Mouse (Mus musculus): ENCODE measurements at regions not wholly inside any gene's neighbourhood (a gene's known extent, or its start where the extent isn't known, plus 50 kb on each side); places are given as distances from the start of the nearest gene placed in this dataset.

- Histone ChIP-seq H3K4me1 (replicated peaks; ENCODE audit: control insufficient read depth, insufficient read depth, low read length) (no peaks in the 10 kb centered on the region), H3K9me3 (ENCODE audit: control insufficient read depth, low read length) (no peaks in the 10 kb centered on the region), H3K27me3 (ENCODE audit: control insufficient read depth, insufficient read depth, low read length) (no peaks in the 10 kb centered on the region), H3K4me2 (replicated peaks; ENCODE audit: low read depth, low read length) (no peak overlapping the region), H3K27ac (ENCODE audit: low read depth, low read length) (no peak overlapping the region), H3K36me3 (ENCODE audit: control insufficient read depth, insufficient read depth, low read length) (no peaks in the 10 kb centered on the region), H3K9ac (ENCODE audit: low read depth, low read length) (no peak overlapping the region), H3K4me3 (ENCODE audit: low read depth, low read length) (no peak overlapping the region)
- DNase-seq (ENCODE audit: low spot score) (no peak), ATAC-seq (ENCODE audit: low FRiP score) (no peak)
- WGBS, result 80% methylated on average over 7 of the region's 7 CpGs
Observed at GRCm38 (mm10) chr2:169191974-169192373, 236.6 kb upstream of the Zfp64 start.

GRCm38 (mm10) chr2:169191465-169191864 is 236.1 kb upstream of the Zfp64 start:
- no peaks in the 10 kb centered on the region for H3K9me3 ChIP-seq (ENCODE audit: control insufficient read depth, low read length)
- no peak overlapping the region for H3K9ac ChIP-seq (ENCODE audit: low read depth, low read length)
- ATAC-seq (ENCODE audit: low FRiP score) (no peak), DNase-seq (ENCODE audit: low spot score) (no peak)
- no peaks in the 10 kb centered on the region for H3K36me3 ChIP-seq (ENCODE audit: control insufficient read depth, insufficient read depth, low read length)
- no peaks in the 10 kb centered on the region for H3K27me3 ChIP-seq (ENCODE audit: control insufficient read depth, insufficient read depth, low read length)
- H3K27ac ChIP-seq (ENCODE audit: low read depth, low read length), result no peak overlapping the region
- WGBS, result 60% methylated on average over 10 of the region's 10 CpGs
- H3K4me1 ChIP-seq (replicated peaks; ENCODE audit: control insufficient read depth, insufficient read depth, low read length), result no peaks in the 10 kb centered on the region
- H3K4me3 ChIP-seq (ENCODE audit: low read depth, low read length), result no peak overlapping the region
- no peak overlapping the region for H3K4me2 ChIP-seq (replicated peaks; ENCODE audit: low read depth, low read length)

- no peak overlapping the region for H3K4me3 ChIP-seq (ENCODE audit: low read depth, low read length)
- DNase-seq (ENCODE audit: low spot score) (no peak), ATAC-seq (ENCODE audit: low FRiP score) (no peak)
- no peaks in the 10 kb centered on the region for H3K9me3 ChIP-seq (ENCODE audit: control insufficient read depth, low read length)
- no peaks in the 10 kb centered on the region for H3K4me1 ChIP-seq (replicated peaks; ENCODE audit: control insufficient read depth, insufficient read depth, low read length)
- H3K27ac ChIP-seq (ENCODE audit: low read depth, low read length), result no peak overlapping the region
- H3K9ac ChIP-seq (ENCODE audit: low read depth, low read length), result no peak overlapping the region
- no peak overlapping the region for H3K4me2 ChIP-seq (replicated peaks; ENCODE audit: low read depth, low read length)
- no peaks in the 10 kb centered on the region for H3K36me3 ChIP-seq (ENCODE audit: control insufficient read depth, insufficient read depth, low read length)
- H3K27me3 ChIP-seq (ENCODE audit: control insufficient read depth, insufficient read depth, low read length), result no peaks in the 10 kb centered on the region
- 82% methylated on average over 3 of the region's 3 CpGs for WGBS
Observed at GRCm38 (mm10) chr2:169177565-169177964, 222.2 kb upstream of the Zfp64 start.

- 82% methylated on average over 5 of the region's 5 CpGs for WGBS
Observed at GRCm38 (mm10) chr2:169168795-169169194, 213.4 kb upstream of the Zfp64 start.

GRCm38 (mm10) chr2:169168376-169168775 is 213.0 kb upstream of the Zfp64 start:
- Histone ChIP-seq H3K9me3 (ENCODE audit: control insufficient read depth, low read length) (no peaks in the 10 kb centered on the region), H3K27ac (ENCODE audit: low read depth, low read length) (no peak overlapping the region), H3K9ac (ENCODE audit: low read depth, low read length) (no peak overlapping the region), H3K4me1 (replicated peaks; ENCODE audit: control insufficient read depth, insufficient read depth, low read length) (no peaks in the 10 kb centered on the region), H3K4me2 (replicated peaks; ENCODE audit: low read depth, low read length) (no peak overlapping the region), H3K4me3 (ENCODE audit: low read depth, low read length) (no peak overlapping the region), H3K27me3 (ENCODE audit: control insufficient read depth, insufficient read depth, low read length) (no peaks in the 10 kb centered on the region), H3K36me3 (ENCODE audit: control insufficient read depth, insufficient read depth, low read length) (no peaks in the 10 kb centered on the region)
- 85% methylated on average over 6 of the region's 6 CpGs for WGBS
- ATAC-seq (ENCODE audit: low FRiP score) (no peak), DNase-seq (ENCODE audit: low spot score) (no peak)

More at GRCm38 (mm10) chr2:169168795-169169194, 213.4 kb upstream of the Zfp64 start:
- no peak for DNase-seq (ENCODE audit: low spot score)
- ATAC-seq (ENCODE audit: low FRiP score), result no peak
- H3K27ac ChIP-seq (ENCODE audit: low read depth, low read length), result no peak overlapping the region
- H3K36me3 ChIP-seq (ENCODE audit: control insufficient read depth, insufficient read depth, low read length), result no peaks in the 10 kb centered on the region
- H3K27me3 ChIP-seq (ENCODE audit: control insufficient read depth, insufficient read depth, low read length), result no peaks in the 10 kb centered on the region
- no peaks in the 10 kb centered on the region for H3K4me1 ChIP-seq (replicated peaks; ENCODE audit: control insufficient read depth, insufficient read depth, low read length)
- H3K4me3 ChIP-seq (ENCODE audit: low read depth, low read length), result no peak overlapping the region
- no peaks in the 10 kb centered on the region for H3K9me3 ChIP-seq (ENCODE audit: control insufficient read depth, low read length)
- no peak overlapping the region for H3K9ac ChIP-seq (ENCODE audit: low read depth, low read length)
- no peak overlapping the region for H3K4me2 ChIP-seq (replicated peaks; ENCODE audit: low read depth, low read length)

- Histone ChIP-seq H3K4me3 (ENCODE audit: low read depth, low read length) (no peak overlapping the region), H3K4me2 (replicated peaks; ENCODE audit: low read depth, low read length) (no peak overlapping the region), H3K27me3 (ENCODE audit: control insufficient read depth, insufficient read depth, low read length) (no peaks in the 10 kb centered on the region), H3K27ac (ENCODE audit: low read depth, low read length) (no peak overlapping the region), H3K9me3 (ENCODE audit: control insufficient read depth, low read length) (no peaks in the 10 kb centered on the region), H3K9ac (ENCODE audit: low read depth, low read length) (no peak overlapping the region), H3K4me1 (replicated peaks; ENCODE audit: control insufficient read depth, insufficient read depth, low read length) (no peaks in the 10 kb centered on the region), H3K36me3 (ENCODE audit: control insufficient read depth, insufficient read depth, low read length) (no peaks in the 10 kb centered on the region)
- 80% methylated on average over 8 of the region's 8 CpGs for WGBS
- no peak for ATAC-seq (ENCODE audit: low FRiP score)
- no peak for DNase-seq (ENCODE audit: low spot score)
Observed at GRCm38 (mm10) chr2:169161651-169162050, 206.3 kb upstream of the Zfp64 start.

- H3K4me2 ChIP-seq (replicated peaks; ENCODE audit: low read depth, low read length), result no peak overlapping the region
- no peak overlapping the region for H3K9ac ChIP-seq (ENCODE audit: low read depth, low read length)
- no peaks in the 10 kb centered on the region for H3K4me1 ChIP-seq (replicated peaks; ENCODE audit: control insufficient read depth, insufficient read depth, low read length)
- H3K9me3 ChIP-seq (ENCODE audit: control insufficient read depth, low read length), result no peaks in the 10 kb centered on the region
- WGBS, result 44% methylated on average over 11 of the region's 11 CpGs
- ATAC-seq (ENCODE audit: low FRiP score) (no peak), DNase-seq (ENCODE audit: low spot score) (no peak)
- no peak overlapping the region for H3K27ac ChIP-seq (ENCODE audit: low read depth, low read length)
- no peaks in the 10 kb centered on the region for H3K36me3 ChIP-seq (ENCODE audit: control insufficient read depth, insufficient read depth, low read length)
- no peaks in the 10 kb centered on the region for H3K27me3 ChIP-seq (ENCODE audit: control insufficient read depth, insufficient read depth, low read length)
- no peak overlapping the region for H3K4me3 ChIP-seq (ENCODE audit: low read depth, low read length)
Observed at GRCm38 (mm10) chr2:169158760-169159159, 203.4 kb upstream of the Zfp64 start.

GRCm38 (mm10) chr2:169158005-169158673 is 202.8 kb upstream of the Zfp64 start:
- Histone ChIP-seq H3K4me3 (ENCODE audit: low read depth, low read length) (no peak overlapping the region), H3K36me3 (ENCODE audit: control insufficient read depth, insufficient read depth, low read length) (no peaks in the 10 kb centered on the region), H3K9me3 (ENCODE audit: control insufficient read depth, low read length) (no peaks in the 10 kb centered on the region), H3K4me2 (replicated peaks; ENCODE audit: low read depth, low read length) (no peak overlapping the region), H3K9ac (ENCODE audit: low read depth, low read length) (no peak overlapping the region), H3K4me1 (replicated peaks; ENCODE audit: control insufficient read depth, insufficient read depth, low read length) (no peaks in the 10 kb centered on the region), H3K27ac (ENCODE audit: low read depth, low read length) (no peak overlapping the region), H3K27me3 (ENCODE audit: control insufficient read depth, insufficient read depth, low read length) (no peaks in the 10 kb centered on the region)
- DNase-seq (ENCODE audit: low spot score) (peak; percentile 21), ATAC-seq (ENCODE audit: low FRiP score) (no peak)
- WGBS, result 63% methylated on average over 17 of the region's 17 CpGs

- peak; percentile 26 for DNase-seq (ENCODE audit: low spot score)
- WGBS, result 59% methylated on average over 8 of the region's 8 CpGs
Observed at GRCm38 (mm10) chr2:169156908-169157307, 201.5 kb upstream of the Zfp64 start.

More at GRCm38 (mm10) chr2:169156908-169157307, 201.5 kb upstream of the Zfp64 start:
- H3K9me3 ChIP-seq (ENCODE audit: control insufficient read depth, low read length), result no peaks in the 10 kb centered on the region
- no peaks in the 10 kb centered on the region for H3K36me3 ChIP-seq (ENCODE audit: control insufficient read depth, insufficient read depth, low read length)
- H3K4me3 ChIP-seq (ENCODE audit: low read depth, low read length), result no peak overlapping the region
- no peak overlapping the region for H3K9ac ChIP-seq (ENCODE audit: low read depth, low read length)
- H3K27me3 ChIP-seq (ENCODE audit: control insufficient read depth, insufficient read depth, low read length), result no peaks in the 10 kb centered on the region
- no peak for ATAC-seq (ENCODE audit: low FRiP score)
- no peak overlapping the region for H3K4me2 ChIP-seq (replicated peaks; ENCODE audit: low read depth, low read length)
- no peaks in the 10 kb centered on the region for H3K4me1 ChIP-seq (replicated peaks; ENCODE audit: control insufficient read depth, insufficient read depth, low read length)
- no peak overlapping the region for H3K27ac ChIP-seq (ENCODE audit: low read depth, low read length)
